Mouse (Mus musculus): ENCODE data around the gene Bcl2a1c. TPM values are rescaled to one million over a fixed set of nuclear protein-coding genes. Genes with fewer than 3 reads are reported as not detected.
"Not testable (repeated sequence)": the region's sequence is repeated elsewhere in the genome, so short reads cannot be mapped to it uniquely, and the experiment has no call there.

Bcl2a1c gene
- polyA plus RNA-seq (2015; fragmentation: Nextera tagmentation; extraction: Ambion mirVana) = not detected in 2 replicates

GRCm38 (mm10) chr9:114329855-114330254 lies at the start of gene Bcl2a1c:
Bcl2a1c (plus strand) TSS chr9:114330135.
- not testable (repeated sequence) for H3K9ac ChIP-seq; H3K27ac ChIP-seq; H3K9me3 ChIP-seq (replicated peaks); DNase-seq; ATAC-seq (ENCODE audit: low read depth); H3K4me3 ChIP-seq (replicated peaks); H3K27me3 ChIP-seq; H3K4me1 ChIP-seq (replicated peaks); H3K36me3 ChIP-seq; H3K4me2 ChIP-seq
- WGBS (ENCODE audit: insufficient replicate concordance) = 45% methylated on average over 9 of the region's 9 CpGs

- H3K27ac ChIP-seq; H3K36me3 ChIP-seq; H3K9me3 ChIP-seq (replicated peaks); H3K27me3 ChIP-seq; H3K4me3 ChIP-seq (replicated peaks); H3K9ac ChIP-seq; H3K4me1 ChIP-seq (replicated peaks); ATAC-seq (ENCODE audit: low read depth); DNase-seq; H3K4me2 ChIP-seq: not testable (repeated sequence)
These were observed 24.0 kb upstream of the Bcl2a1c start for GRCm38 (mm10) chr9:114305957-114306356.

GRCm38 (mm10) chr9:114311752-114312151 lies 18.2 kb upstream of the Bcl2a1c start:
- H3K9me3 ChIP-seq (replicated peaks); H3K4me3 ChIP-seq (replicated peaks); H3K36me3 ChIP-seq; H3K9ac ChIP-seq; H3K4me1 ChIP-seq (replicated peaks); DNase-seq; H3K27me3 ChIP-seq; H3K27ac ChIP-seq; H3K4me2 ChIP-seq; ATAC-seq (ENCODE audit: low read depth): not testable (repeated sequence)
- 43% methylated on average over 2 of the region's 2 CpGs for WGBS (ENCODE audit: insufficient replicate concordance)

- Histone ChIP-seq H3K4me2 (no peak overlapping the region), H3K27ac (no peak overlapping the region), H3K4me3 (replicated peaks) (no peak overlapping the region), H3K9me3 (replicated peaks) (no peaks in the 10 kb centered on the region), H3K36me3 (no peaks in the 10 kb centered on the region), H3K27me3 (no peaks in the 10 kb centered on the region), H3K4me1 (replicated peaks) (no peaks in the 10 kb centered on the region), H3K9ac (no peak overlapping the region)
- DNase-seq (peak; percentile 11), ATAC-seq (ENCODE audit: low read depth) (no peak)
- WGBS (ENCODE audit: insufficient replicate concordance) = 2% methylated on average over 2 of the region's 2 CpGs
These were observed 11.9 kb upstream of the Bcl2a1c start for GRCm38 (mm10) chr9:114318021-114318420.

GRCm38 (mm10) chr9:114326011-114326748 lies 3.8 kb upstream of the Bcl2a1c start:
- H3K9me3 ChIP-seq (replicated peaks) = no peaks in the 10 kb centered on the region
- no peaks in the 10 kb centered on the region for H3K36me3 ChIP-seq
- no peak overlapping the region for H3K9ac ChIP-seq
- 36% methylated on average over 3 of the region's 3 CpGs for WGBS (ENCODE audit: insufficient replicate concordance)
- H3K27ac ChIP-seq = no peak overlapping the region
- no peaks in the 10 kb centered on the region for H3K4me1 ChIP-seq (replicated peaks)
- H3K4me3 ChIP-seq (replicated peaks) = no peak overlapping the region
- H3K27me3 ChIP-seq = no peaks in the 10 kb centered on the region
- ATAC-seq (ENCODE audit: low read depth) (no peak), DNase-seq (no peak)
- H3K4me2 ChIP-seq = no peak overlapping the region

GRCm38 (mm10) chr9:114328332-114328731 lies 1.6 kb upstream of the Bcl2a1c start:
- not testable (repeated sequence) for H3K36me3 ChIP-seq; H3K27me3 ChIP-seq; H3K9ac ChIP-seq; H3K4me2 ChIP-seq; H3K4me1 ChIP-seq (replicated peaks); DNase-seq; H3K9me3 ChIP-seq (replicated peaks); ATAC-seq (ENCODE audit: low read depth); H3K4me3 ChIP-seq (replicated peaks); H3K27ac ChIP-seq

GRCm38 (mm10) chr9:114367783-114368470 lies 38.0 kb downstream of the Bcl2a1c start:
- H3K4me2 ChIP-seq = peak overlapping the region; percentile 66
- H3K36me3 ChIP-seq = no peaks in the 10 kb centered on the region
- peak; percentile 59; the same call in 1 of the 2 replicates for ATAC-seq (ENCODE audit: low read depth)
- peak; percentile 25 for DNase-seq
- H3K4me3 ChIP-seq (replicated peaks) = peak overlapping the region; percentile 46
- whole genome bisulfite sequencing (ENCODE audit: insufficient replicate concordance) = 1% methylated on average over 48 of the region's 48 CpGs
- H3K4me1 ChIP-seq (replicated peaks) = peaks cover 3% of the 10 kb centered on the region; the same call in 1 of the 2 replicates
- peaks cover 15% of the 10 kb centered on the region; the same call in 1 of the 2 replicates for H3K27me3 ChIP-seq
- peak overlapping the region; percentile 53 for H3K9ac ChIP-seq
- no peaks in the 10 kb centered on the region for H3K9me3 ChIP-seq (replicated peaks)
- no peak overlapping the region for H3K27ac ChIP-seq

GRCm38 (mm10) chr9:114368471-114368858 lies 38.5 kb downstream of the Bcl2a1c start:
- ATAC-seq (ENCODE audit: low read depth) (no peak), DNase-seq (no peak)
- Histone ChIP-seq H3K9ac (peak overlapping the region; percentile 53), H3K4me1 (replicated peaks) (peaks cover 3% of the 10 kb centered on the region; the same call in 1 of the 2 replicates), H3K9me3 (replicated peaks) (no peaks in the 10 kb centered on the region), H3K27ac (no peak overlapping the region), H3K27me3 (peaks cover 15% of the 10 kb centered on the region; the same call in 1 of the 2 replicates), H3K36me3 (no peaks in the 10 kb centered on the region), H3K4me3 (replicated peaks) (peak overlapping the region; percentile 46), H3K4me2 (peak overlapping the region; percentile 66)
- WGBS (ENCODE audit: insufficient replicate concordance) = 10% methylated on average over 12 of the region's 12 CpGs

GRCm38 (mm10) chr9:114369389-114369788 lies 39.5 kb downstream of the Bcl2a1c start:
- not testable (repeated sequence) for H3K27ac ChIP-seq; H3K9me3 ChIP-seq (replicated peaks); H3K4me3 ChIP-seq (replicated peaks); ATAC-seq (ENCODE audit: low read depth); H3K9ac ChIP-seq; DNase-seq; H3K36me3 ChIP-seq; H3K4me2 ChIP-seq; H3K4me1 ChIP-seq (replicated peaks)
- peaks cover 15% of the 10 kb centered on the region; the same call in 1 of the 2 replicates for H3K27me3 ChIP-seq
- WGBS (ENCODE audit: insufficient replicate concordance) = 47% methylated on average over 5 of the region's 5 CpGs

- H3K4me3 ChIP-seq (replicated peaks); H3K4me2 ChIP-seq; ATAC-seq (ENCODE audit: low read depth); H3K36me3 ChIP-seq; H3K27ac ChIP-seq; H3K9me3 ChIP-seq (replicated peaks); DNase-seq; H3K9ac ChIP-seq; H3K4me1 ChIP-seq (replicated peaks): not testable (repeated sequence)
- WGBS (ENCODE audit: insufficient replicate concordance) = 22% methylated on average over 5 of the region's 5 CpGs
- peaks cover 12% of the 10 kb centered on the region; the same call in 1 of the 2 replicates for H3K27me3 ChIP-seq
These were observed 41.8 kb downstream of the Bcl2a1c start for GRCm38 (mm10) chr9:114371717-114372116.

- DNase-seq (no peak), ATAC-seq (ENCODE audit: low read depth) (no peak)
- no peak overlapping the region for H3K4me3 ChIP-seq (replicated peaks)
- 59% methylated on average over 10 of the region's 10 CpGs for WGBS (ENCODE audit: insufficient replicate concordance)
- H3K27me3 ChIP-seq = no peaks in the 10 kb centered on the region
- H3K4me2 ChIP-seq = no peak overlapping the region
- no peaks in the 10 kb centered on the region for H3K9me3 ChIP-seq (replicated peaks)
- H3K4me1 ChIP-seq (replicated peaks) = no peaks in the 10 kb centered on the region
- H3K36me3 ChIP-seq = peaks cover 26% of the 10 kb centered on the region; the same call in 1 of the 2 replicates
- H3K27ac ChIP-seq = no peak overlapping the region
- H3K9ac ChIP-seq = no peak overlapping the region
These were observed 45.5 kb downstream of the Bcl2a1c start for GRCm38 (mm10) chr9:114375276-114375962.

Measured in liver, embryonic 13.5 days (tissue).